Mouse (Mus musculus) T-cell, adult 2 months (primary cell): Measurements from ENCODE around the gene Fam13a.

ENCODE experiments used
- DNase-seq: peaks from one replicate; pipeline ENCODE4 v3.0.0; 2022; ENCODE audit warnings: low spot score

Gene Fam13a

GRCm38 (mm10) chr6:58882271-58882670 lies 142.1 kb downstream of the Fam13a start:
- DNase-seq, result no peak
